Mouse (Mus musculus) brain, embryonic 18.5 days (tissue): Measurements from ENCODE around the gene Srr.
A peak's percentile ranks its signal among the peaks of the same experiment; 100 is the strongest.

ENCODE experiments used
- DNase-seq: peaks from one replicate; pipeline ENCODE4 v3.0.0-alpha.2; 2012; ENCODE audit warnings: low read depth, low spot score

Gene Srr

GRCm38 (mm10) chr11:74925577-74926387, at the start of gene Srr, which contains the start of gene Smg6:
Srr (minus strand) TSS chr11:74925948.
Smg6 (plus strand) TSS chr11:74925823.
- peak; percentile 94 for DNase-seq

GRCm38 (mm10) chr11:74974615-74975014, 48.9 kb upstream of the Srr start:
- no peak for DNase-seq

- no peak for DNase-seq
Measured at GRCm38 (mm10) chr11:74973290-74974157, 47.8 kb upstream of the Srr start.

GRCm38 (mm10) chr11:74965516-74965915, 39.8 kb upstream of the Srr start:
- DNase-seq: no peak

- no peak for DNase-seq
Measured at GRCm38 (mm10) chr11:74962846-74963407, 37.2 kb upstream of the Srr start.

GRCm38 (mm10) chr11:74961953-74962352, 36.2 kb upstream of the Srr start:
- DNase-seq: no peak

- DNase-seq: no peak
Measured at GRCm38 (mm10) chr11:74960031-74960551, 34.3 kb upstream of the Srr start.

- DNase-seq: no peak
Measured at GRCm38 (mm10) chr11:74959501-74959900, 33.8 kb upstream of the Srr start.

- no peak for DNase-seq
Measured at GRCm38 (mm10) chr11:74957600-74957999, 31.9 kb upstream of the Srr start.

- no peak for DNase-seq
Measured at GRCm38 (mm10) chr11:74956006-74956405, 30.3 kb upstream of the Srr start.

GRCm38 (mm10) chr11:74954901-74955300, 29.2 kb upstream of the Srr start:
- DNase-seq: no peak

- peak; percentile 36 for DNase-seq
Measured at GRCm38 (mm10) chr11:74946348-74946747, 20.6 kb upstream of the Srr start.

GRCm38 (mm10) chr11:74930391-74930790, 4.6 kb upstream of the Srr start:
- DNase-seq: no peak

GRCm38 (mm10) chr11:74929111-74929510, 3.4 kb upstream of the Srr start:
- DNase-seq: no peak

GRCm38 (mm10) chr11:74927236-74927725, 1.5 kb upstream of the Srr start:
- no peak for DNase-seq

GRCm38 (mm10) chr11:74926388-74927005, 749 bp upstream of the Srr start:
- DNase-seq: no peak

GRCm38 (mm10) chr11:74924149-74924548, 1.6 kb downstream of the Srr start:
- no peak for DNase-seq

- DNase-seq: no peak
Measured at GRCm38 (mm10) chr11:74919249-74919648, 6.5 kb downstream of the Srr start.

GRCm38 (mm10) chr11:74912492-74912891, 13.3 kb downstream of the Srr start:
- no peak for DNase-seq

- no peak for DNase-seq
Measured at GRCm38 (mm10) chr11:74909978-74910377, 15.8 kb downstream of the Srr start.
